Mouse (Mus musculus) CD8-positive naive resting alpha-beta T cell, adult 57 days (primary cell): ENCODE measurements around the gene Amh. TPM values are rescaled to one million over a fixed set of nuclear protein-coding genes. Genes with fewer than 3 reads are reported as not detected.

ENCODE experiments used
- total RNA-seq: library from RNA; stranded (reverse); gene quantifications from one replicate; pipeline ENCODE4 v1.2.4, GENCODE M21; 2023

Gene Amh
- 1.4 TPM for total RNA-seq

DNA sequence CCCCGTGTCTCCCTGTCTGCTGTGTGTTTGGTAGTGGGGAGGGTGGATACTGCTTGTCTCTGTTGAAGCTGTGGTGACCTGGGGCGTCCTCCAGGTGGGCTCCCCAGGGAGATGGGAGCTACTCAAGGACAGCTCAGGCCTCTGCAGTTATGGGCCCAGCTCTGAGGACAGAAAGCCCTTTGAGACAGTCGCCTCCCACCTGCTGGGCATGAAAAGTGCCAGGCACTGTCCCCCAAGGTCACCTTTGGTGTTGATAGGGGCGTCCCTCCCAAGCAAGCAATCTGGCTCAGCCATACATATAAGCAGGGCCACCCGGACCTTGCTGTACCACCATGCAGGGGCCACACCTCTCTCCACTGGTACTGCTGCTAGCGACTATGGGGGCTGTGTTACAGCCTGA, at the start of gene Amh:
Gene Amh, plus strand, starts transcription at position 328 of the 400 bp plus-strand sequence.

DNA sequence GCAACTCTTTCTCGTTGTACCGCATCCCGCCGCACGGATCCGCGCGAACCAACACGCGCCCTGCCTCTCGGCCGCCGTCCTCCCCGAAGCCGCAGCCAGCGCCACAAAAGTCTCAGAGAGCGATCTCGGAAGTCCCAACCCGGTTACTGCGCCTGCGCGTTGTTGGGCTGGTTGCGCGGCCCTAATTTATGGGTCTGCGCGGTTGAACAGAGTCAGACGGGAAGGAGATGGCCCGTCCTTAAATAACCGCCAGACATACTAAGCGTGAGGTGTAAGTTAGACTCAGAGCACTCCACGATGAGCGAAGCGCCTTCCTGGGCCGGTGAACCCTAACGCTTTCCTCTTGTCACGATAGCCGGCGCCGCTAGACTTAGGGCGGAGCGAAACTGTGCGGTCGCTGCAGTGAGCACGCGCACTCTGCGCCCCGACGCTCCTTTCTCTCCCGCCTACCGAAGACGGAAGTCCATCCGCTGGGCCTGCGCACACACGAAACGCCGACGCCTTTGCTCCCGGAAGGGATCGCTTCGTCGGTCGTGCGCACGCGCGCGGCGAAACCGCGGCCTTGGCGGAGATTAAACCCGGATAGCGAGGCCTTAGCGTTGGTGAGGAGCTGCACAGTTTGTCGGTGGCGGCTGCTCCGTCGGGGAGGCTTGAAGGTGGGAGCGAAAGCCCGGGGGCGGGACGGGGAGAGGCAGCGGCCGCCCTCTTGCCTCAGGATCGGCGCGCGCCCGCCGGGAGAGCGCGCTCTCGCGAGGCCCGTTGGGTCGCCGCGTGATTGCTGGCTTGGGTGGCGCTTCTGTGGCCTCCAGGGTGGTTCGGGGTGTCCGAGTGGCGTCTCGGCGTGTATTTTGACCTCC, 6.7 kb upstream of the Amh start, which contains the start of the genes Sf3a2 and Plekhj1:
Gene Sf3a2, plus strand, starts transcription at position 49 of the 857 bp plus-strand sequence.
Gene Plekhj1, minus strand, starts transcription at position 477 of the 857 bp plus-strand sequence.

GRCm38 (mm10) chr10:80813366-80813765, 8.3 kb downstream of the Amh start, which contains the start of gene Jsrp1:
TSS of gene Jsrp1 (minus strand) at chr10:80813498.

GRCm38 (mm10) chr10:80826151-80827062, 21.4 kb downstream of the Amh start, which contains the start of gene Oaz1:
TSS of gene Oaz1 (plus strand) at chr10:80826656.

GRCm38 (mm10) chr10:80843931-80844547, 39.0 kb downstream of the Amh start, which contains the start of gene Lingo3:
TSS of gene Lingo3 (minus strand) at chr10:80844039.

DNA sequence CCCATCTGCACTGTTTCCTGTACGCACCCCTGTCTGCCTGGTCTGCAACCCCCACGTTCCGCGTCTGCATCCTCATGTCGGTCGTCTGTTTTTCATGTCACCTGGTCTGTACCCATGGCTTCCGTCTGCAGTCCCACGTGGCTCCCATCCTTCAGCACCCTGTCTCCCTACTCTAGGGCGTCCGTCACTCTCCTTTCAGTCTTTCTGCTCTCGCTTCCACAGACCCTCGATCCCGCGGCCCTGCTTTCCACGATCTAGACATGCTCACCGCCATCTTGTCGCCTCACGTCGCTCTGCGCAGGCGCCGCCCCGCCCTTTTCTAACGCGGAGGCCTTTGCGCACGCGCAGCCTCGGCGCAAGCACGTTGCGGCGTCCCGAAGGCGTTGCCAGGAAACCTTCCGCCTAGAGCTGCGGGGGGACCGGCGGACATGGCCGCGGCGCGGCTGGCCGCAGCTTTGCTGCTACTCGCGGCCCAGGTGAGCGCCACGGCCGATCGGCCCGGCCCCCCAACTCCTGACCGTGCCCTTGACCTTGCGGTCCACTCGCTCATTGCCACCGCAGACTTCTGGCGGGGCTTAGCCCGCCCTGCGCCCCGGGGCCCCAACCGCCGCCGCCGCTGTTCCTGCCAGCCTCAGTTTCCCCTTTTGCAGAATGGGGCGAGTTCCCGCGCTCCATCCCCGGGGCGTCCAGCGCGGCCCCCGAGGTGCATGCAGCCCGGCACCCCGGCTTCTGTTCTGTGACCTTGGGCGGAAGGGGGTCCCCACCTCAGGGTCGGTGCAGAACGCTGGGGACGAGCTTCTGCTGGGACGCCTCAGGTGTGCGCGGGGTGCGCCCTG, 50.1 kb downstream of the Amh start, which contains the start of the genes Lsm7 and Sppl2b:
Gene Lsm7, minus strand, starts transcription at position 297 of the 836 bp plus-strand sequence.
Gene Sppl2b, plus strand, starts transcription at position 363 of the 836 bp plus-strand sequence.

Other genes starting within 250 kb of the Amh start
- gene Rexo1, start 243.7 kb upstream of the Amh start, total RNA-seq, result 128 TPM
- 27.5 TPM for gene Klf16, start 227.9 kb upstream of the Amh start, total RNA-seq
- gene Abhd17a, start 214.9 kb upstream of the Amh start, total RNA-seq, result 52.0 TPM
- 46.9 TPM for gene Scamp4, start 202.4 kb upstream of the Amh start, total RNA-seq
- 6.0 TPM for gene Adat3, start 202.4 kb upstream of the Amh start, total RNA-seq
- gene Gm49322, start 199.2 kb upstream of the Amh start, total RNA-seq, result 4.5 TPM
- 209 TPM for gene Csnk1g2, start 182.4 kb upstream of the Amh start, total RNA-seq
- gene Btbd2, start 148.2 kb upstream of the Amh start, total RNA-seq, result 20.7 TPM
- 330 TPM for gene Mknk2, start 127.1 kb upstream of the Amh start, total RNA-seq
- 138 TPM for gene Mob3a, start 103.3 kb upstream of the Amh start, total RNA-seq
- gene Izumo4, start 103.1 kb upstream of the Amh start, total RNA-seq, result 45.1 TPM
- gene Ap3d1, start 63.0 kb upstream of the Amh start, total RNA-seq, result 123 TPM
- gene Dot1l, start 50.0 kb upstream of the Amh start, total RNA-seq, result 72.9 TPM
- 81.1 TPM for gene Sf3a2, start 7.0 kb upstream of the Amh start, total RNA-seq
- gene Plekhj1, start 6.6 kb upstream of the Amh start, total RNA-seq, result 141 TPM
- not detected for gene Jsrp1, start 8.3 kb downstream of the Amh start, total RNA-seq
- 517 TPM for gene Oaz1, start 21.4 kb downstream of the Amh start, total RNA-seq
- gene Lingo3, start 38.8 kb downstream of the Amh start, total RNA-seq, result not detected
- gene Lsm7, start 50.0 kb downstream of the Amh start, total RNA-seq, result 31.3 TPM
- 25.5 TPM for gene Sppl2b, start 50.0 kb downstream of the Amh start, total RNA-seq
- not detected for gene Tmprss9, start 66.6 kb downstream of the Amh start, total RNA-seq
- gene Timm13, start 95.7 kb downstream of the Amh start, total RNA-seq, result 62.9 TPM
- 12.3 TPM for gene Lmnb2, start 113.0 kb downstream of the Amh start, total RNA-seq
- 20.3 TPM for gene Gadd45b, start 124.8 kb downstream of the Amh start, total RNA-seq
- gene Gng7, start 209.7 kb downstream of the Amh start, total RNA-seq, result not detected
- gene Diras1, start 220.4 kb downstream of the Amh start, total RNA-seq, result not detected
- 16.8 TPM for gene Slc39a3, start 232.2 kb downstream of the Amh start, total RNA-seq